Mouse (Mus musculus): Measurements from ENCODE around the gene Hps1.

The Hps1 gene

GRCm38 (mm10) chr19:42755148-42755870 is 24.5 kb downstream of the Hps1 start:
- no peak for DNase-seq (ENCODE audit: extremely low read depth, low read depth, low spot score)

DNA sequence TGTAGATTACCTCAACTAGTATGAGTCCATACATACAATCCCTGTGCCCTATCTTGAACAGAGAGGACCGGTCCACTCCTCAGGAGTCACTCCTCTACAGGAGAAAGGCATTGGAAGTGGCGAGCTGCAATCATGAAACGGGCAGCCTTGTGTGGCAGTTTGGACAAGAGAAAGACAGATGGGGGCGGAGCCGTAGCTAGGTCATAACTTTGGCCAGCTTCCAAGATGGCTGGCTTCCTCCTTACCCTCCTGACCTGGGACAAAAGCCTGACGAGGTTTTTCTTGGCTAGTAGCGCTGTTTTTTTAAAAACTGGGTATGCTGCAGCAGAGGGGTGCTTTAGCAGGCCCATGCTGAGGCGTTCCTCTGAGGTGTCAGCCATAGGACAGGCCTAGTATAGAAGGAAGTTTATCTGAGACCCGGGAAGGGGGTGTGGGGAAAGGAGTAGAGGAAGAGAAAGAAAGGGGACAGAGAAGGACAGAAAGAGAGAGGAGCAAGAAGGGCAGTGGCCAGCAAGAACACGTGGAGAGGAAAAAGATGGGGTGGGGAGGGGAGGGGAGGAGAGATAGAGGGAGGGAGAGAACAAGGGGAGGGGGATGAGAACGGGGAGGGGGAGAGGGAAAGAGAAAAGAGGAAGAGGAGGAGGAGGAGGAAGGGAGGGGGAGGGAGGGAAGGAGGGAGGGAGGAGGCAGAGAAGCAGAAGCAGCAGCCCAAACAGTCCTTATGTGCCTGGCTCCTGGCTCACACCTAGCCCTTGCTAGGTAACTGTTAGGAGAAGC is 26.4 kb downstream of the Hps1 start:
- peak; percentile 54 for DNase-seq (ENCODE audit: extremely low read depth, low read depth, low spot score)

GRCm38 (mm10) chr19:42752363-42752931 is 27.3 kb downstream of the Hps1 start, which contains the start of gene Pyroxd2:
Gene Pyroxd2 (minus strand): TSS chr19:42752775.
- peak; percentile 26 for DNase-seq (ENCODE audit: extremely low read depth, low read depth, low spot score)

DNA sequence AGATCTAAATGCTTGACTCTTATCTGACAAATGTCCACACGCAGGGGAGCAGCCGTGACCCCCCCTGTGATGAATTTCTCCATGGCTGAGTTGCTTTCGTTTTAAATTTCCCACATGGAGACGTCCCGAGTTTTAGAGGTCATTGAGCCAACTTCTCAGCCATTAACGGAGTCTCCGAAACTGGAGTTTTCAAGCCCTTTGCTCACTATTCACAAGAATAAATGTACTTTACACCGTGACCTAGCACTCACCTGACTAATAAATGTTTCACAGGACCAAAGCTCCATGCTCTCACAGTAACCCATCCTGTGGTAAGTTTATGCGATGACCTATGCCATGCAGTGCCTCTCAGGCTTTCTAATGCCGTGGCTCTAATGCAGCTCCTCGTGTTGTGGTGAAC is 29.6 kb downstream of the Hps1 start:
- no peak for DNase-seq (ENCODE audit: extremely low read depth, low read depth, low spot score)

GRCm38 (mm10) chr19:42746702-42747101 is 33.1 kb downstream of the Hps1 start:
- DNase-seq (ENCODE audit: extremely low read depth, low read depth, low spot score), result no peak

GRCm38 (mm10) chr19:42745869-42746224 is 33.9 kb downstream of the Hps1 start:
- DNase-seq (ENCODE audit: extremely low read depth, low read depth, low spot score), result no peak

- no peak for DNase-seq (ENCODE audit: extremely low read depth, low read depth, low spot score)
Observed at GRCm38 (mm10) chr19:42745084-42745868, 34.5 kb downstream of the Hps1 start.

GRCm38 (mm10) chr19:42744162-42744586 is 35.6 kb downstream of the Hps1 start:
- DNase-seq (ENCODE audit: extremely low read depth, low read depth, low spot score), result no peak

- no peak for DNase-seq (ENCODE audit: extremely low read depth, low read depth, low spot score)
Observed at GRCm38 (mm10) chr19:42743261-42743660, 36.5 kb downstream of the Hps1 start.

- DNase-seq (ENCODE audit: extremely low read depth, low read depth, low spot score), result no peak
Observed at GRCm38 (mm10) chr19:42741884-42742283, 37.9 kb downstream of the Hps1 start.

DNA sequence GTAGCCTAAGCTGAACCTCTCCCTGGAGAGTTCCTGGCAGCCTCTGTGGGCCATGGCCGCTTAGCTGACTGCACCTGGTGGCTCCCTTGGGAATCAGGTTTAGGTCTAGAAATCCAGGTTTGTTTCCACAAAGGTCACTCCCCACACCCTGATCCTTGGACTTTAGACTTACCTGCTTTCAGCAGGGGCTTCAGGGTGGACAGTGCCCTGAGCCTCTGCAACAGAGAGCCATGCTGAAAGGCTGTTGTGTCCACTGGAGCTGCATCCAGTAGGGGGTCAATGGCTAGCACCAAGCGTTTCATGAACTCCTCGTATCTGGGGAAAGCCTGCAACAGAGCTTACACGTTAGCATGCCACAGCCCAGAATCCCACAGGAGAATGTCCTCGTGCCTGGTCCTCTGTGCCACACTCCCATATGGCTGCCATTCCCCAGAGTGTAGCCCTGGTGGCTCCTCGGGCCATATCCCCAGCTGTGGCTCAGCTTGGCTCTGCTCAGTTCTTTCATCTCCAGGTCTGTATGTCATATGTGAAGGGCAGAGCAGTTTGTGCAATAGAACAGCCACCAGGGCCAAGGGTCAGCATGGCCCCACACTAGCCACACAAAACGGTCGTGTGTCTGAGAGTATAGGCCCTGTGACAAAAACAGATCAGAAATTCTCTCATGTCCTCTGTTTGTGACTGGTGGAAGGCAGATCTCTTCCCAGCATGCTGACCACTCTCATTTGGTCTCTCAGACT is 39.4 kb downstream of the Hps1 start:
- no peak for DNase-seq (ENCODE audit: extremely low read depth, low read depth, low spot score)

DNA sequence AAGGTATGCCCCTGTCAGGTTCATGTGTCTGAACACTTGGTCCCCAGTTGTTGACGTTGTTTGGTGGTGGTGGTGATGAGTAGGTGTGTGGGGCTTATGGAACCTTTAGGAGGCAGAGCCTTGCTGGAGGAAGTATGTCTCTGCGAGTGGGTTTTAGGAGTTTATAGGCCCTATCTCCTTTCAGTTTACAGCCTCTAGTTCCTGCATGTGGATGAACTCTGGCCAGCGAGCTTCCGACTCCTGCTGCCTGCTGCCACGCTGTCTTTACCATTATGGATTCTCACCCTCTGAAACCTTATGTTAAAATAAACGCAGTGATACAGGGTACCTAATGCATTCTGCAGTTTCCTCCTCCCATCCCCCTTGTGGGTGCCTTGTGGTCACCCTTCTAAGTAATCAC is 40.0 kb downstream of the Hps1 start:
- no peak for DNase-seq (ENCODE audit: extremely low read depth, low read depth, low spot score)

DNA sequence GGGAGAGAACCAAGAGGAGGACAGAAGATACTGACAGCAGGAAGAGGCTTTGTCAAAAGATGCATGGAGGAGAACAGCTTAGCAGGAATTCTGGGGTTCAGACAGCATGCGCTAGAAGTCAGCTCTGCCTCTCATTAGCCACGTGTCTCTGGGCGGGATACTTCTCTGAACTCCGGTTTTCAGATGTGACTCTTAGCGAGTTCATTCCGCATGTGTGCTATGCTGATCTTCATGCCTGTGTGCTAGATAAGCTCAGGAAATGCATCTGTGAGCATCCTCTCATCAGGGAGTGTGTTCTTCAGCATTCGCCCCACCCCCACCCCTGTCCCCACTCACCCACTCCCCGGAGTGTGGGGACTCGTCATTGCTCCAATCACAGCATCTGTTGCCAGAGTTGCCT is 42.0 kb downstream of the Hps1 start:
- DNase-seq (ENCODE audit: extremely low read depth, low read depth, low spot score), result no peak

- DNase-seq (ENCODE audit: extremely low read depth, low read depth, low spot score), result no peak
Observed at GRCm38 (mm10) chr19:42734982-42735381, 44.8 kb downstream of the Hps1 start.

DNA sequence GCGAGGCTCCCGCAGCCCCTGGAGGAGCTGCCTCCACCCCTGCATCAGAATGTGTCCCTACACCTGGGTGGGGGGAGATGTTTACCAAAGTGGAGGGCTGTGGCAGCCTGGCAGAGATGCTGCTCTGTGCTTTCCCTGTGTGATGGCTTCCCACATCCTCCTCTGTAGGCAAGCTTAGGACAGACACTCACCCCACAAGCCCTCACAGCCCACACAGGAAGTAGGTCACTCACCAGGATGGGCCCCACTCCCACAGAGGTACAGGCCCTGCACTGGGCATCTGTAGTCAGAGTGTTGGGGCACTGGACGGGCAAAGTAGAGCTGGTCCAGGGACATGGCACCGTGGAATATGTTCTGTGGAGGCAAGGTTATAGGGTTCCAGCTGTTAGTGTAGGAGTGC is 52.4 kb downstream of the Hps1 start:
- DNase-seq (ENCODE audit: extremely low read depth, low read depth, low spot score), result no peak

GRCm38 (mm10) chr19:42726766-42727165 is 53.0 kb downstream of the Hps1 start:
- no peak for DNase-seq (ENCODE audit: extremely low read depth, low read depth, low spot score)

DNA sequence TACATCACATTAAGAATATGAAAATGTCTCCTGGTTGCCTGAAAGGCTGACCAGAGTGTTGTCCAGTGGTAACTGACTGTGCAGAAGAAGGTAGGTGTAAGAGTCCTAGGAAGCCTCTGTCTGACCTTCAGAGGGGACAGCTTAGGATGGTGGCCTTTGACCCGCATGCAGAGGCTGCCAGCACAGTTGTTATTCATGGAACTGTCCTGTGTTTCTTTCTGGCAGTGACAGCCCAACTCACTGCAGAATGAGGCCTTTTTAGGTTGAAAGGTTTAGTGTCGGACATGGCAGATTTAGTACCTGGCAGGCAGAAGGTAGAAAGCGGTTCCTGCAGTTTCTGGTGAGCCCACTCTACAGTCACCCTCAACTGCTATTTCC is 53.8 kb downstream of the Hps1 start:
- no peak for DNase-seq (ENCODE audit: extremely low read depth, low read depth, low spot score)

DNA sequence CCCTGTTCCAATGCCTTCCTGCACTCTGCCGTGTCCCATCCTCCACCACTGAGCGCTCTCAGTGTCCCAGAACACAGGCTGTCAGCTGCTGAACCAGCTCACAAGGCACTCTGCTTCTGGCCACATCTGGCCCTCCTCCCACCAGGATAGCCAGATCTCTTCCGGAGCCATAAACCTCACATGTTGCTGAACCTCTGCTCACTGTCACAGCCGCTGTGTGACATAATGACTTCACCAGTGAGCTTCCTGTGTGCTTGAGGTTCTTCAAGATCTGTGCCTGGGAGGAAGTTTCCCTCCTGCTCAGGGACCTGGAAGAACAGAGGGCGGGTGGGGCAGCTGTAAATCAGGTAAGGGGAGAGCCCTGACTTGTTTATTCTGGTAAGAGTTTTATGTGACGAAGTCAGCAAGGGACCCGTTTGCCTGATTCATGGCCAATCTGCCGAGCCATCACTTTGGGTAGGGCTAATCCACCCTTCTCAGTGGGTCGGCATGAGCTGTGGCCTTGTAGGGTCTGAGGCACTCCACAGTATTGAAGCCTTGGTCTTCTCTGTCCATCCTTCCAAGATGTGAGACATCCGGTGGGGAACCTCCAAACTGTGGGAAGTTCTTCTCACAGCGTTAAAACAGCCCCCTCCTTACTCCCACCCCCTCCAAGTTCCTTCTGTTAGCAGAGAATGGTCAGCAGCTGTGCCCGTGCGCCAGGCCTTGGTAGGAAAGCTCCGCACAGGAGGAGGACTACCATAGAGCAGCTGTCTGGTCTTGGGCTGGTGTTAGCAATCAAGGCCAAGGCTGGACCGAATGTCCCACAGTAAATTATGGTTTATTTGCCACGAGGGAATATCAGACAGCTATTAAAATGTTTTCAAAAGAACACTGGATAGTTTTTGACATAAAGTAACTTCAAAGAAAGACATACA is 54.5 kb downstream of the Hps1 start:
- DNase-seq (ENCODE audit: extremely low read depth, low read depth, low spot score), result no peak

DNA sequence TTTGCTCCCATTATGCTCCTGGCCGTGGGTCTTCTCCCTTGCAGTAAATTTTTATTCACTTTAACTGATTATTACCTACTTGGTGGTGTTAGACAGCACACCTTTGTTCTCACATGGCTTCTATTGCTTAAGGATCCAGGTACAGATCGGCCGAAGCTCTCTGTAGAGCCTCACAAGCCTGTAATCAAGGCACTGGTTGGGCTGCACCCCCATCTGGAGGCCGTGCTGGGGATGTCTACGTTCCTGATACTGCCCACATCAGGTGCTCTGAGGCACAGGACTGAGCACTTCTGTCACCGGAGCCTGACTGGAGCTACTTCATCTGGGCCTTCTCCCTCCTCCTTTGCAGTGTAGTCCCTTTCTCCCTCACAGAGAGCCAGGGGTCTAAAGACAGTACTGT is 56.5 kb downstream of the Hps1 start:
- DNase-seq (ENCODE audit: extremely low read depth, low read depth, low spot score), result no peak

- DNase-seq (ENCODE audit: extremely low read depth, low read depth, low spot score), result no peak
Observed at GRCm38 (mm10) chr19:42722500-42722899, 57.3 kb downstream of the Hps1 start.

Data from fat pad, adult 2 months (tissue).